Mouse (Mus musculus): ENCODE measurements at regions not wholly inside any gene's neighbourhood (a gene's known extent, or its start where the extent isn't known, plus 50 kb on each side); places are given as distances from the start of the nearest gene placed in this dataset.

DNA sequence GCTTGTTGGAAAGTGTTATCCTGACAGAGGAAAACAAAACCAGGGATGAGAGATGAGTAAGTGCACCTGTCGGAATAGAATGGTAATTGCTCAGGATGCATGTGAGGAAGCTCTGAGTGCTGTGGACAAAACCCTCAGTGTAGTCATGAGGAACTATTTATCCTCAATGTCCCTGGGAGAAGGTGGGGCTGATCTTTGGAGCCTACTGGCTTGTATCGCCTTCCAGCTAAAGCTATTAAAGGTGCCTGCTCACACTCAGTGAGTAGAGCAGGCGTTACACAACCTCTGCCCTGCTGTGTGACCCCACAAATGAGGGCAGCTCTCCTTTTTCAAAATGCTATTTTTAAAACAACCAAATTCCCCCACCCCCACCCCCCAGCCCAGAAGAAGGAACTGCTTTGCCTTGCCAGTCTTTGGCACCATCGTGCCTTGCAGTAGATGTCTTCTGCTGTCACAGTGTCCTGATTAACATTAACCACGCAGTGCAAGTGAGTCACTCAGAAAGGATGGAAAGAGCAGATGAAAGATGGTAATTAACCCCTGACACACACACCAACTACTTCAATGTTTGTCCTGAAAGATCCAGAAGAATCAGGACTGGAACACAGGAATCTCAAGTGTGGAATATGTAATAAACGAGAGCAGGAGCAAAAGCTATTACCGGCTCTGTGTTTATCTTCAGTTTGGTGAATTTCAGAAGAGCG lies 440.8 kb upstream of the Tnp1 start:
- DNase-seq (ENCODE audit: low spot score) = peak; percentile 20

DNA sequence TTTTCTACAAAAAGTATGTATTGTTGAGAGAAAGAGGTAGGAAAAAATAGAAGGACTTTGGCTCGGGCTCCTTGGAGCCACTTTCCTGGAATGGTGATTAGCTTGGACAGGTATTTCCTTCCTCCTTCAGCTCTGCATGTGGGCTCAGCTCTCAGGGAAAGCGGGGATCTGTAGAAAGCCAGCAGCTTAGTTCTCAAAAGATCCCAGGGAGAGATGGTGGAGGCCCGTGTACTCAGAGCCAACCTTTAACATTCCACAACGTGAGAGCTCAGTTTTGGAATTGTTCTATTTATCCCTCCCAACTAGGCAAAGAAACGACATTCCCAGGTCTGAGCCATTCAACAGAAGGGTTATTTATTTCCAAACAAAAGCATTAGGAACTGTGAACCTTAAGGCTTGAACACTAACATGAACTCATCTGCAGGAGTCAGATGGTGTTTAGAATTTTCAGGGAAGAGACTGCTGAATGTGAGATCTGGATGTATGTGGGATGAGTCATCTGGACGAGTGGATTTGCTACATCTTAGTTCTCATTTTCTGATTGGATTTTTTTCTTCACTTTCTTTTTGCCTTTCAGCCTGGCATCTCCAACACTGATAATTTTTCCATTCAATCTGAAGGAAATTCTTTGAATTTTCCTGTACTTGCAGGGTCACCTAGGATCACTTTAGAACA lies 428.6 kb upstream of the Tnp1 start:
- no peak for DNase-seq (ENCODE audit: low spot score)

DNA sequence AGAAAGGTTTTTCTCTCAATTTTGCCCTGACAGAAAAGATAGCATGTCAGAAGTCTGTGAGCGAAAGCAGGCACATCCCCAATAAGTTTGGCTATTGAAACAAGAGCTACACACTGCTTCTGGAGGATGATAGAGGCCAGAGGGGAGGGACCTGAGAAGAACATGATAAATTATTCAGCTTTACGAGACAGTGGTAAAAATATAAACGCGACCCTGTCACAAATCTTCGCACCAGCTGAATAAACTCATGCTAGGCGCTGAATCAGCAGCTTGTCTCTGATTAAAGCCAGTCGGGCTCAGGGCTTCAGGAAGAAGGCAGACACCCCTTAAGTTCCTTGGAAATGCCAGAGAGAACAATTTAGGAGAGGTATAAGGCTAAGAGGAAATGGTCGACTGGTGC lies 422.7 kb upstream of the Tnp1 start:
- DNase-seq (ENCODE audit: low spot score) = no peak

DNA sequence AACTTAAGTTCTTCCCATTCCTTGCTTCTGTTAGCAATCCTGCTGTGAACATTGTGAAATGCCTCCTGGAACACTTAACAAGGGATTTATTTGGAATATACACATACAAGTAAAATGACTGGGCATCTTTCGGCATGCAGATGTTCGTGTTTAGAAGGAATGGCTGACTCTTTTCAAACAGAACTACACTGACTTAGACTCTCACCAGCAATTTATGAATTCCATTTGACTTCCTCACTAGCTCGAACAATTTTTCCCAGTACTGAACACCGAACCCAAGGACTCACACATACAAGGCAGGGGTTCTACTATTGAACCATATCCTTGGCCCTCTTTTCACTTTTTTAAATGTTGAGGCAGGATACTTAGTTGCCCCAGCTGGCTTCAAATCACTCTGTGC lies 412.4 kb upstream of the Tnp1 start:
- DNase-seq (ENCODE audit: low spot score) = no peak

DNA sequence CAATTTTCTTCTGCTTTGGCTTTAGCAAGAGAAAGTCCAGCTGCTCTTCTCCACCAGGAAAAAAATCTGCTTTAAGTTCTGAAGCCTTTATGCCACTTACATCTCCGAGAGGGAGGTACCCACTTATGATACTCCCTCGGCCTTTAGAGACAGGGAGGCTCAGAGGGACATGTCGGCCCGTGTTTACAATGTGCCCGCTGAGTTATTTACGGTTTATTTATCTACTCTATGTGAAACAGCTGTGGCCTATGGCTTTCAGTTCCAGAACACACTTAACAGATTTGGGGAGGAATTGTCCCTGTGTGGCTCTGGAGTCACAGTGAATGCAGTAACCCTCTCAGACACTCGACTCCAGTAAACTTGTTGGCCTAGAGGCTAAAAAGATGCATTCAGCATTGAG lies 409.3 kb upstream of the Tnp1 start:
- no peak for DNase-seq (ENCODE audit: low spot score)

DNA sequence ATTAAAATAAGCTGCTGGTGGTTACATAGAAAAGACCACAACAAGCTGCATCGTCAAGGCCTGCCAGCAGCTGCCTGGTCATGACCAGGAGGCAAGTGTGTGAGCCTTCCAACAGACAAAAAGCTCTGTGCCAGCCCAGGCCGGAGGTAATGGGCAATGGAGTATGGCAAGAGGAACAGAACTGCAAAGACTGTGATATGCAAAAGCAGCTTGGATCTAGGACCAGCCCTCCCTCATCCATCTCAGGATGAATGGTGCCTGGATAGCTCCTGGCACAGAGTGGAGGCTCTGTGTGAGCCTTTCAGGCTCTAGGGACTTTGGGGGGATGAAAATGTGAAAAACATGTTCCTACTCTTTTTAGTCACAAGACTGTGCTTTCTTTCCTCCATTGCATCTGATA lies 402.5 kb upstream of the Tnp1 start:
- DNase-seq (ENCODE audit: low spot score) = no peak

DNA sequence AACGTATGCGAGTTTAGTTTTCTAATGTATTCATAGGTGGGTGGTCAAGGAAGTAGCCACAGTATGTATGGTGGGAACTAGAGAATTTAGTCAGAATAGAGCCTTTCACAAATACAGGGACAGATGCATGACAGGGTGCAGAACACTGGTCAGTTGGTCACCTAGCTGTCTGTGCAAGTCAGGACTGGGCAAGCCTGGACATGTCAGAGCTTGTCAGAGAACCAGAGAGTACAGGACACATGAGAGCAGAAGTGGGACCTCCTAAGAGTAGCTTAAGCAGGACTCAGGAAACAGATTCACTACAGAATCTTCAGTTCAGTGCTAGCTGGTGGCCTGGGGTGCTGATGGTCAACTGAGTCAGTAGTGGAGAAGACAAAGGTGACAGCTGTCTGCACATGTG lies 395.7 kb upstream of the Tnp1 start:
- DNase-seq (ENCODE audit: low spot score) = no peak

DNA sequence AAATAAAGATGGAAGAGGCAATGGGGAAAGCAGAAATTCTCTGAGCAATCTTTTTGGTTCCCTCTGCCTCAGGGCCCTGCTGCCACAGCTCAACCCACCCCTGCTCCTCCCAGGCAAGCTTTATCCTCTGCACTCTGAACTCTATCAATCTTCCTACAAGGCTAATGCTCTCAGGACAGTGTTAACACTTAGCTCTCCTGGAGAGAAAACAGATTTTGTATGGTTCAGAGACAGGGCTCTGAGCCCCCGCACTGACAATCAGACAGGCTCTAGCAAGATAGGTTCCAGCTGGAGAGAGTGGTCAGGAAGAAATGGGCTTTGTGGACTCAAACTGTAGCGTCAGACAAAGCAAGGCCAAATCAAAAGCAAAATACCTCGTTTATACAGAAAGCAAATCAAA lies 383.5 kb upstream of the Tnp1 start:
- DNase-seq (ENCODE audit: low spot score) = no peak

DNA sequence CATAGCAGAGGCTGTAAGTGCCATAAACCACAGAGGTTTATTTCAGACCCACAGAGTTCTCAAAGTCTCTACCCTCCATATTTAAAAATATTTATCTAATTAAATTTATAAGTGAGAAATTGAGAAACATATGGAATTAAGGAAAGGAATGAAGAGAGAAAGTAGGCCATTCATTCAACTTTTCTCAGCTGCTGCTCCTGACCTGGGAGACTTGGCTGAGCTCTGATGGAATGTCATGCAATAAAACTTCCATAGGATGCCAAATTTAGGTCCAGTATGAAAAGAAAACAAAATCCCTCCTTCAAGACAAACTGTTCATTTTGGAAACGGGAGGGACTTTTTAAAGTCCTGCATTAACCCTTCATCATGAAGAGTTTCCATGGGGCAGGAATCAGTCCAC lies 379.3 kb upstream of the Tnp1 start:
- DNase-seq (ENCODE audit: low spot score) = no peak

DNA sequence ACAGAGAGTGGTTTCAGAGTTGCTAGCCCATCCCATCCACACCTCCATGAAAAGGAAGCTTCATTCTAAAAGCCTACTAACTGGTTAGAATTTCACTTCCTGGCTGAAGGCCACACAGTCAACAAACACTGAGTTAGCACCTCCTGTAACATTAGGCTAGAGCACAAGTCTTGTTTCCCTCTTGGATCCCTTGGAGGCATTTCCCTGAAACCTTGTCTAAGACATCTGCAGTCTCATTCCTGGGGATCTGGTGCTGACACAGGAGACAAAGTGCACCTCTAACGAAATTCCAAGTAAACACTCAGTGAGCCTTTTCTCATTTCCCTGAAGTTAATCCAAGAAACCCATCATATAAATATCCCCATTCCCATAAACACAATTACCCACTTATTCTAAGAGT lies 378.8 kb upstream of the Tnp1 start:
- peak; percentile 3 for DNase-seq (ENCODE audit: low spot score)

DNA sequence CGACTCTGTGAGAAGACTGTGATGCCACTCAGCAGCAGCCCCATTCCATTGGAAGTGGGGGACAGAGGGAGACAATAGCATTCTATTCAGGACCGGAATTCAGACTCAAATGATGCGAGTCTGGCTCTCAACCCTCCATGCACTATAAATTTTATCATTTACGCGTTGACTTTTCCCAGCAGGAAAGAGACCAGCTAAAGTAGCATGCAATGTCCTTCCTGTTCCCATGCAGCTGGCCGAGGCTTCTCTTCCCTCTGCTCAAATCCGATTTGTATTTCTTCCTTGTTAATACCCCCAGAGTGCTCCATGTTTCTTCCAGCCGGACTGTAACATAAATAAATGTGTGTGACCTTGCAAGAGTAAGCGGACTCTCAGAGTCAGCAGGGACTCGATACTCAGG lies 376.4 kb upstream of the Tnp1 start:
- no peak for DNase-seq (ENCODE audit: low spot score)

DNA sequence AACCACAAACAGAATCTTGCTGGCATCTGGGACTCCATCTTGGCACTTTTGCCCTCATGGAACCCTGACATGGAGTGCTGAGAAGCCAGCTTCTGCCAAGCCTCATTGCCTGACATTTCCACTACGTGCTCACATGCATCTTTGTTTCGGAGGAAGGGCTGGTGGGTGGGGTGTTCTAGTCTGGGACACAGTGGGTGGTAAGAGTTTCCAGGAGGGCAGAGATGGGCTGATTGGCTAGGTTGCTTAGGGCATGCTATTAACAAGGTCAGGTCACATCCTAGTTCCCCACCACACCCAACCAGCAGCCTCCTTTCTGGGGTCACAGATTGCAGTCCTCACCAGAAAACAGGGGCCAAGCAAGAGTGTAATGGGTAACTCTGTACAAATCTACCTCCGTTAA lies 374.3 kb upstream of the Tnp1 start:
- no peak for DNase-seq (ENCODE audit: low spot score)

DNA sequence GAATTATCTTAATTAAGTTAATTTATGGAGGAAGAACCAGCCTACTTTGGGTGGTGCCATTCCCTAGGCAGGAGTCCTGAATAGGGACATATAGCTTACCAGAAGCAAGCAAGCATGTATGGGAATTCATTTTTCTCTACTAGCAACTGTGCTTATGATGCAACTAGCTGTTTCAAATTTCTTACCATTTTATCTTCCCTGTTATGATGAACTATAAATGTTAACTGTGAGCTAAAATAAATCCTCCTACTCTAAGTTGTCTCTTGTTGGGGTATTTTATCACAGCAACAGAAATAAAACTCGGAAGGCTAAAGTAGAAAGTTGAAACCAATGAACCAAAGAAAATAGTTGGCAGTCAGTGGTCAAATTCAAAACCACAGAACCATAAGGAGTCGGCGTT lies 373.5 kb upstream of the Tnp1 start:
- no peak for DNase-seq (ENCODE audit: low spot score)

DNA sequence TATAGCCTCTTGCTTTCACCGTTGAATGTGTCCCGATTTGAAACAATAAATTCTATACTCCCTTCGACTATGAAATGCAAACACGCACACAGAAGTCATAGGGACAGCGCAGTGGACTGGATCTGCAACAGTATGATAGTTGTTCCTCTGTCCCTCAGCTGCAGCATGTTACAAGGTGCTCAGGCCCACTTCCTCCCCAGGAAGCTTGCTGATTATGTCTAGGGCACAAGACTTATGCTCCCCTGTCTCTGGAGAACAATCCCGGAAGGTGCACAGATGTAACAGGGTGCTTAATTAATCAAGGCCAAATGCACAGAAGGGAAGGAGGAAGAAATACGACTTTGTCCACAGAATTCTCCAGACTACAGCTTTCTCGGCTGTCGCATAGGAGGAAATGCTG lies 365.9 kb upstream of the Tnp1 start:
- no peak for DNase-seq (ENCODE audit: low spot score)

DNA sequence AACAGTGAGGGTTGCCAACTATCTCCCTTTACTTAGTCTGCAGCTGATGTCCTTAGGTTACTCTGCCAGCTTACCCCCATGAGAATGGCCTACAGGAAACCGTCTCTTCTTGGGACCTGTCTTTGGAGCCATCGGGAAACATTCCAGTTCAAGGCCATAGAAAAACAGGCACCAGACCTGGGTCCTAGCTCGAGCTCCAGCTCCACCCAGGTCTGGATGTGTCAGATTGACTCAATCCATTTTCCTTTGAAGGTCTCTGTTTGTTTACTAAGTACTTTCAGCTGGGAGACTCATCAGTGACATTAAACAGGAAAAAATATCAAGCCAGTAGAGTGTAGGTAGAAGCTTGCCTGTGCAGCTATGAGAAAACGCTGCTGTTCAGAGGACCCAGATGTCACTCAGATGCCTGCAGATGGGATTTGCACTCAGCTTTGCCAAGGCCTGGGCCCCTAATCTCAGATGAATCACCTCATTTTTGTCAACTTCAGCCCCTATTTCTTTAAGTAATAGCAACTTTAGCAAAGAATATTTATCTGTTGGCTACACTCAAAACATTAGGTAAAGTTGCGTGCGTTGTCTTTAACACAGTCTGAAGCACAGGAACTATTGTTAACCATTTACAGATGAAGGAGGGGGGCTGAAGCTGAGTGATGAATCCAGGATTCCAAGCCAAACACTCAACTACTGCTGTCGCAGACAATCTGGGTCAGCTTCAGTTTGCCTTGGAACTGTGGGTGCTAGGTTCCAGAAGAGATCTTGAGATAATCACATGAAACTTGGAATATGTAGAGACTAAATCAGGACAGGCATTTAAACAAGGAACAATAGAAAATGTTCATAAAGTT lies 359.0 kb upstream of the Tnp1 start:
- no peak for DNase-seq (ENCODE audit: low spot score)

DNA sequence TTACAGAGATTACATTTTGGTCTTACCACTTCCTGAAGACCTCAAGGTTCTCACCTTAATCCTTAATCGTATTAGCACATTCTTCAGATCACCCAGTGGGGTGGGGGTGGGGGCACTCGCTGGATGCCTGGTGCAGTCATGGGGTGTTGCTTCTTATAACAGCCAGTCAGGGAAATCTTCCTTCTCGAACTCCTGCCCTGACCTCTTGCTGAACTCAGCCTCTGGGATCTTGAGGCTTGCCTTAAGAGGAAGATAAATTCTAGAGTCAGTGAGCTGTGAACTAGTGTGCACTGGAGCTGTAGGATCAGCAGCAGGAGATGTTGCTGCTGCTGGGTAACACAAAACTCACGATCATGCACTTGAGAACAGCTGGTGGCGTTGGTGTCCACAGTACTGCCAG lies 352.5 kb upstream of the Tnp1 start:
- DNase-seq (ENCODE audit: low spot score) = no peak

DNA sequence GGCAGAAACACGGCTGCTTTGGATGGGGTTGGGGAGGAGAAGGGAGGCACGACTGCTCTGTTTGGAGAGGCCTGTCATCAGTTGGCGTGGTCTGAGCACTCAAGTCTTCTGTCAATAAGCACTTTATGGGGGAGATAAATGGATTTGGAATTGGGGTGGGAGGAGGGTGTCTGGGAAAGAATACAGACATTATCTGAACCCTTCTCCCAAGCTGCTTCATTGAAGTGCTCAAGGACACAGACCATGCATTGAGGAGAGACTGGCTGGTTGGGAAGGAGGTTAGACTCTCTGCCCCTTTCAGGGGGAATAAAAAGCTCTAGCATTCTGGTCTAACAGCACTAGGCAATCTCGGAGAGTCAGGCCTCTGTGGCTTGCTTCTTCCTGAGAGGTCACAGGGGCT lies 350.1 kb upstream of the Tnp1 start:
- no peak for DNase-seq (ENCODE audit: low spot score)

DNA sequence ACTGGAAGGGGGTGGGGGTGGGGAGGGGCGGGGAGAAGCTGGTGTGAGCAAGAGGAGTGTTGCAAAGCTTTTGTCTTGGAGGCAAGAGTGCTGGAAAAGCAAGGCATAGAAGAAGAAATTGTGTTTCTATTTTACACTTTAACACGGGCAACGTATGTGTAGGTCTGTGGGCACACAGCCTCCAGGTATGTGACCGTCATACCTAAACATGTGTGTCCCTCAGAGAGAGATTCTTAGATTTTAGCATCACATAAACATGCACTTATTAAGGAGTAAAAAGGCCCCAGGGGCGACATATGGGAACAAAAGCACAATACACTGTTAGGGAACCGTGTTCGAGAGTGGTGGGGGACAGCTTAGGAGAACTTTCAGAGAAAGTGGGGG lies 348.6 kb upstream of the Tnp1 start:
- no peak for DNase-seq (ENCODE audit: low spot score)

DNA sequence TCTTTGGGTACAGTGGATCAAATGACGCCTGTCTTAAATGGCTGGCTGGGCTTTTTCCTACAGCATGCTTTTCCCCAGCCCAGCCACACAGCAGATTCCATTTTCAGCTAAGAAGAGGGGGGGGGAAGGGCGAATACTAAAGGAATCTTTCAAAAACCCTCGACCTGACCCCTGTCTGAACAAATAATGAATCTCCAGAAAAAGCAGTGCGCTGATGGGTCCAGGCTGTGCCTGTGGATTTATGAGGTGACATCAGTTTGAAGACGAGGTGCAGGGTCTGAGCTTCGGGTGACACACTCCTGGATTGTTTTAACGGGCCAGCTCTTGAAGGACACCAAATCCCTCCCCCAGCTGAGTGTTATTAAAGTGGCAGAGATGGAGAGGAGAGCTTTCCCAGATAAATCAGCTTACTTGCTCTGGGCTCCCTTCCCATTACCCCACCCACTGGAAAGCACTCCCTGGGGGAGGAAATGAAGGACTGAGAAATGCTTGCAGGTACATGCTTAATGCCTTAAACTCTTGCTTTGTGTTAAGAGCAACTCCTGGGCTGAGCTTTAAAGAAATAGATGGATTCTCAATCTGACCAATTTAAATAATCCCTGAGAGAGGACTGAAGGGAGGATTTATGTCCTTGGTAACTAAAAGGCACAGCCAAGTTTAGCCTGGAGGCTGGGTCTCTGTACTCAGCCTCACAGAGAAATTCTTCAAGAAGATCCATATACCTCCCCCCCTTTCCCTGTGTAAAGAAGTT lies 348.0 kb upstream of the Tnp1 start:
- peak; percentile 28 for DNase-seq (ENCODE audit: low spot score)

DNA sequence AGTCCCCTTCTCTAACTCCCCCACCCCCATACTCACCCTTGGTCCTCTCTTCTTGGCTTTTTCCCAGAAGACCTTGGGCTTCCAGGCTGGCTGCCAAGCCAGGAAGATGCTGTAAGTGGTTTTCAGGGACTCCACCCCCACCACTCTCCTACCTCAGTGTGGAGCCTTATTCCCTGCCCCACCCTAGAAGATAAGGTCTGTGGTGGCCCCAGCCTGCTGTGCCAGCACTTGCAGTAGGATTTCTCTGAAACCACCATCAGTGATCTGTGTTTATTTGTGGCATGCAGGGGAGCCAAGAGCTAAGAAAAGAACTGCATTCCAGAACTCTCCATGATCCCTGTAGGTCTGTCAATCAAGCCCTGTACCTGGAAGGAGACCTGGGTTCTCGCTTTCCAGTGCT lies 346.4 kb upstream of the Tnp1 start:
- peak; percentile 46 for DNase-seq (ENCODE audit: low spot score)

DNA sequence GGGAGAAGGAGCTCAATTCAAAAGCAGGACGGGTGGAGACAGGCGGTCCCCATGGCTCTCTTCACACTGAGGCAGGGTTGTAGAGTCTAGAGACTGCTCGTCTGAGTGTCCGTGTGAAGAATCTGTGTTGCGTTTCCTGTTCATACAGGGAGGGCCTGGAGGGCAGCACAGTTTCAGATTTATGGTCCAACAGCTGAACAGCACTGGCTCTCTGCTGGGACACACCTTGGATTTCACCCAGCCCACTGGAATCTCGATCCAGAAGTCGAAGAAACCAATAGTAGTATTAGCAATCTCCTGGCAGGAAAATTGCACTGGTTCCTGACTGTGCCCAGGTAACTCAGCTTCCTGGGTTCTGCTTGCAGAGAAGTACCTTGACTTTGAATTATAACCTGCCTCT lies 345.6 kb upstream of the Tnp1 start:
- peak; percentile 64 for DNase-seq (ENCODE audit: low spot score)

DNA sequence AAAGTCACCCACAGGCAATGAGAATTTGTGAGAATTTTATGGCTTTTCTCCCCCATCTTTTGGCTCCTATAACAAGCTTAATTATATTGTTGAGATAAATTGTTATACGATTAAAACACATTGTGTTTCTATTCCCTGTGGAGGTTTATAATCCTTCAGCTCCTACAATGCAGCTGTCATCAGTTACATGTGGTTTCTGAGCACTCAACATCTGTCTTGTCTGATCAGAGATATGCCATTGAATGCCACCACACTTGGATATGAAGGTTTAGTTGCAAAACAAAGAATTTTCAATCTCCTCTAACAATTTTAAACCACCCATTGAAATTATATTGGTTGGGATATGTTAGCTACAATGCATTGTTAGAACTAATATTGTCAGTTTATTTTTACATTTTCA lies 338.7 kb upstream of the Tnp1 start:
- DNase-seq (ENCODE audit: low spot score) = no peak

All from gastrocnemius, adult 18-20 months (tissue).